Mouse (Mus musculus) kidney, embryonic 16.5 days (tissue): ENCODE measurements around the gene Timm17b. TPM values are rescaled to one million over a fixed set of nuclear protein-coding genes. Genes with fewer than 3 reads are reported as not detected.

Source experiments
- ATAC-seq: fragments of 200-750 bp; cut with Nextera tagmentation; 2 replicates; pipeline ENCODE4 v1.8.0; 2017; ENCODE audit warnings: moderate TSS enrichment; ENCODE audit not compliant: low FRiP score, low TSS enrichment
- H3K27ac ChIP-seq: fragments of 300-500 bp; sonication (generic); 2 replicates; pipeline ENCODE4 v1.5.1; 2014; ENCODE audit warnings: low read length
- H3K27me3 ChIP-seq: fragments of 300-500 bp; sonication (generic); 2 replicates; pipeline ENCODE4 v1.6.1; 2014; ENCODE audit warnings: low read length, control low read depth, mixed read lengths; ENCODE audit not compliant: insufficient read depth
- H3K36me3 ChIP-seq: fragments of 300-500 bp; sonication (generic); 2 replicates; pipeline ENCODE4 v1.6.1; 2014; ENCODE audit warnings: low read length, control low read depth, mixed read lengths; ENCODE audit not compliant: insufficient read depth
- H3K4me1 ChIP-seq: fragments of 300-500 bp; sonication (generic); 2 replicates; pipeline ENCODE4 v1.6.1; 2014; ENCODE audit warnings: low read length, control low read depth, mixed read lengths; ENCODE audit not compliant: insufficient read depth
- H3K4me2 ChIP-seq: fragments of 300-500 bp; sonication (generic); replicated peaks from 2 replicates; pipeline ENCODE4 v1.6.1; 2014; ENCODE audit warnings: low read depth, low read length
- H3K4me3 ChIP-seq: fragments of 300-500 bp; sonication (generic); 2 replicates; pipeline ENCODE4 v1.5.1; 2014; ENCODE audit warnings: mild to moderate bottlenecking, low read length
- H3K9ac ChIP-seq: fragments of 300-500 bp; sonication (generic); replicated peaks from 2 replicates; pipeline ENCODE4 v1.6.1; 2014; ENCODE audit warnings: low read length
- H3K9me3 ChIP-seq: fragments of 300-500 bp; sonication (generic); 2 replicates; pipeline ENCODE4 v1.6.1; 2016; ENCODE audit warnings: low read length, control low read depth
- WGBS: fragments of 180-500 bp; shearing (Covaris S2); extraction: QIAGEN DNeasy Blood & Tissue Kit; methylation state at CpG from one replicate; pipeline ENCODE4 v1.1.7; 2014; 5-methylcytosine and 5-hydroxymethylcytosine counted together
- polyA plus RNA-seq: library from polyadenylated mRNA; unstranded; fragments of >200 nt; fragmentation: Nextera tagmentation; extraction: Ambion mirVana; gene quantifications from 2 replicates; pipeline ENCODE4 v1.2.1, GENCODE M21; 2015

Timm17b gene
- polyA plus RNA-seq, result 182 and 184 TPM in 2 replicates

DNA sequence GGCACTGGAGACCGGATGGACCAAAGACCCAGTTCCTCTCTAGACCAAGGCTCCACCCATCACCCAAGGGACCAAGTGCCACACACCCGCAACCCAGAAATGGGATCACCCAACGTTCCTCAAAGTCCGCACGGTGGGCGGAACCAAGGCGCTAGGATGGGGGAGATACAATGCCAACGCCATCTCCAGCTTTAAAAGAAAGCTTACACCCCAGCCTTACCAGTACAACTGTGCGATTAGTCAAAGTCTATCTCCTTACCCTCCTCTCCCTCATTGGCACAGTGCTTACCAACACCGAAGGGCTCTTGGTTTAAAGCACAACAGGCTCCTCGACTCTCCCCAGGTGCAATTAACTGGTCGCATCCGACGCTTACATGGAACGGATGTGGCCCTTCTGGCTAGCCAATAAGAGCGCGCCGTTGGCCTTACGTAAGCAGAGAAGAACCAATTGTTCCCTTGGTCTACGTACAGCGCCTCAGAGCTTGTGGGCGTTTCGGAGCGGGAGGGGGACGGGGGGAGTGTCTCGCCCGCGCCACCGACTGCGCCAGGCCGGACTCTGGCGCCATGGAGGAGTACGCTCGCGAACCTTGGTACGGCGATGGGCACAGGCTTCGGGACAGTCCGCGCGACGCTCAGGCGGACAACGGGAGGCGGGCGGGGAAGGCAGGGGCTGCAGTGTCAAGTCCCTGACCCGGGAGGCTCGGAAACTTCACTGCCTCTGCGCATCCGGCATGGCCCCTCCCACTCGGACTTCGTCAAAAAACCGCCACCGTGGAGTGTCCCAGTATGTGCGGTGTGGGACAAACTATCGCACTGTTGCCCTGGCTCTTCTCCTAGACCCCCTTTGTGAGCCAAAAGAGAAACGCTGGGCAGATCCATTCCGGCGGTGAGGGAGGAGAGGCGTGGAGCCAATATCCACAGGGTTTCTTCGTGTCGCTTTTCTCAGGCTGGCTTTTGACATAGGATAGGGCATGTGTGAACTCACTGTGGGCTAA lies at the start of gene Timm17b, which contains the start of gene Pqbp1:
TSS of gene Timm17b (plus strand) at position 478 of the 995 bp plus-strand sequence.
TSS of gene Pqbp1 (minus strand) at position 390 of the 995 bp plus-strand sequence.
- Histone ChIP-seq H3K36me3 (peaks cover 15% of the 10 kb centered on the region), H3K4me1 (0 out of 2 replicates have a peak, but pooled peaks cover 3% of the 10 kb centered on the region), H3K4me2 (peak within 1 kb of the TSS; percentile 61), H3K9ac (peak within 1 kb of the TSS; percentile 76), H3K27me3 (no peaks in the 10 kb centered on the region), H3K9me3 (no peaks in the 10 kb centered on the region), H3K4me3 (peak within 1 kb of the TSS; percentile 67), H3K27ac (peak within 1 kb of the TSS; percentile 94)
- WGBS, result 20% methylated on average over 62 of the region's 62 CpGs
- ATAC-seq, result peak; percentile 99

- Histone ChIP-seq H3K4me3 (no peak overlapping the region), H3K27ac (no peak overlapping the region), H3K36me3 (no peaks in the 10 kb centered on the region), H3K4me2 (no peak overlapping the region), H3K9me3 (no peaks in the 10 kb centered on the region), H3K27me3 (no peaks in the 10 kb centered on the region), H3K9ac (no peak overlapping the region), H3K4me1 (no peaks in the 10 kb centered on the region)
- WGBS, result 41% methylated on average over 2 of the region's 2 CpGs
- no peak for ATAC-seq
Measured at GRCm38 (mm10) chrX:7854578-7854977, 44.6 kb upstream of the Timm17b start.

- WGBS, result 89% methylated on average over 3 of the region's 3 CpGs
- ATAC-seq, result no peak
- no peaks in the 10 kb centered on the region for H3K4me1 ChIP-seq
Measured at GRCm38 (mm10) chrX:7859191-7859753, 39.9 kb upstream of the Timm17b start.

GRCm38 (mm10) chrX:7863181-7863580 lies 36.0 kb upstream of the Timm17b start:
- H3K27me3 ChIP-seq, result no peaks in the 10 kb centered on the region
- H3K9me3 ChIP-seq, result no peaks in the 10 kb centered on the region
- WGBS, result 90% methylated on average over 1 of the region's 1 CpGs
- no peak overlapping the region for H3K9ac ChIP-seq
- H3K4me1 ChIP-seq, result no peaks in the 10 kb centered on the region
- no peak overlapping the region for H3K4me3 ChIP-seq
- no peak for ATAC-seq
- H3K27ac ChIP-seq, result no peak overlapping the region
- H3K4me2 ChIP-seq, result no peak overlapping the region
- H3K36me3 ChIP-seq, result 0 out of 2 replicates have a peak, but pooled peaks cover 5% of the 10 kb centered on the region

More at GRCm38 (mm10) chrX:7859191-7859753, 39.9 kb upstream of the Timm17b start:
- H3K27me3 ChIP-seq, result no peaks in the 10 kb centered on the region
- no peaks in the 10 kb centered on the region for H3K36me3 ChIP-seq
- H3K9ac ChIP-seq, result no peak overlapping the region
- no peak overlapping the region for H3K4me2 ChIP-seq
- no peak overlapping the region for H3K27ac ChIP-seq
- H3K9me3 ChIP-seq, result no peaks in the 10 kb centered on the region
- H3K4me3 ChIP-seq, result no peak overlapping the region

GRCm38 (mm10) chrX:7864551-7864950 lies 34.6 kb upstream of the Timm17b start:
- Histone ChIP-seq H3K4me2 (no peak overlapping the region), H3K4me3 (no peak overlapping the region), H3K36me3 (0 out of 2 replicates have a peak, but pooled peaks cover 5% of the 10 kb centered on the region), H3K27ac (no peak overlapping the region), H3K9ac (no peak overlapping the region), H3K27me3 (no peaks in the 10 kb centered on the region), H3K9me3 (no peaks in the 10 kb centered on the region), H3K4me1 (no peaks in the 10 kb centered on the region)
- WGBS, result 80% methylated on average over 3 of the region's 3 CpGs
- ATAC-seq, result no peak

GRCm38 (mm10) chrX:7865343-7865742 lies 33.8 kb upstream of the Timm17b start:
- Histone ChIP-seq H3K36me3 (0 out of 2 replicates have a peak, but pooled peaks cover 5% of the 10 kb centered on the region), H3K27me3 (no peaks in the 10 kb centered on the region), H3K4me3 (no peak overlapping the region), H3K4me2 (no peak overlapping the region), H3K4me1 (no peaks in the 10 kb centered on the region), H3K27ac (no peak overlapping the region), H3K9ac (no peak overlapping the region), H3K9me3 (no peaks in the 10 kb centered on the region)
- 73% methylated on average over 2 of the region's 2 CpGs for WGBS
- no peak for ATAC-seq

GRCm38 (mm10) chrX:7865786-7866185 lies 33.4 kb upstream of the Timm17b start:
- H3K27me3 ChIP-seq, result no peaks in the 10 kb centered on the region
- no peaks in the 10 kb centered on the region for H3K9me3 ChIP-seq
- H3K36me3 ChIP-seq, result 0 out of 2 replicates have a peak, but pooled peaks cover 5% of the 10 kb centered on the region
- no peak overlapping the region for H3K4me3 ChIP-seq
- H3K9ac ChIP-seq, result no peak overlapping the region
- H3K4me2 ChIP-seq, result no peak overlapping the region
- WGBS, result 80% methylated on average over 2 of the region's 2 CpGs
- H3K27ac ChIP-seq, result no peak overlapping the region
- ATAC-seq, result no peak
- no peaks in the 10 kb centered on the region for H3K4me1 ChIP-seq

- no peak for ATAC-seq
Measured at GRCm38 (mm10) chrX:7867141-7867540, 32.0 kb upstream of the Timm17b start.

DNA sequence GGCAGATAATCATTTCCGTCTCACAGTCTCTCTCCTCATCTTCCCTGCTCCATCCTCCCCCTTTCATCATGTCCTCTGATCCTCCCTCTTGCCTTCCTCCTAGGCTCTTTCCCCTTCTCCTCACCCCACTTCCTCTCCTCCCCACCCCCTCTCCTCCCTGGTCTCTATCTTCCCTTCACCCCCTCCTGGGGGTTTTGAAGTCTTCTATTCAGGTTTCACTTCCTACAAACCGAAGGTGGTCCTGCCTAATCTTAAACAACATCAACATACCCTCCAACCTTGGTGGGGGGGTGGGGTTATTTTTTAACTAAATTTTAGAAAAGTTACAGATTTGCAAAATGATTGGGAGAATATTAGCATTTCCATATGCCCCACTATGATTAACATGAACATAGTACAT lies 30.7 kb upstream of the Timm17b start:
- Histone ChIP-seq H3K27me3 (no peaks in the 10 kb centered on the region), H3K9ac (no peak overlapping the region), H3K4me3 (no peak overlapping the region), H3K36me3 (peaks cover 19% of the 10 kb centered on the region), H3K4me2 (no peak overlapping the region), H3K9me3 (no peaks in the 10 kb centered on the region), H3K27ac (no peak overlapping the region), H3K4me1 (no peaks in the 10 kb centered on the region)
- ATAC-seq, result no peak
- WGBS, result 47% methylated on average over 2 of the region's 2 CpGs

More at GRCm38 (mm10) chrX:7867141-7867540, 32.0 kb upstream of the Timm17b start:
- Histone ChIP-seq H3K27ac (no peak overlapping the region), H3K9ac (no peak overlapping the region), H3K4me2 (no peak overlapping the region), H3K4me1 (no peaks in the 10 kb centered on the region), H3K4me3 (no peak overlapping the region), H3K36me3 (peaks cover 9% of the 10 kb centered on the region; the same call in 1 of the 2 replicates), H3K9me3 (no peaks in the 10 kb centered on the region), H3K27me3 (no peaks in the 10 kb centered on the region)
- WGBS, result 97% methylated on average over 1 of the region's 1 CpGs
